Mouse (Mus musculus): ENCODE data around the gene Nrxn1. TPM values are rescaled to one million over a fixed set of nuclear protein-coding genes. Genes with fewer than 3 reads are reported as not detected.

Nrxn1 gene
- total and polyA plus RNA-seq, 3 experiments = not detected

DNA sequence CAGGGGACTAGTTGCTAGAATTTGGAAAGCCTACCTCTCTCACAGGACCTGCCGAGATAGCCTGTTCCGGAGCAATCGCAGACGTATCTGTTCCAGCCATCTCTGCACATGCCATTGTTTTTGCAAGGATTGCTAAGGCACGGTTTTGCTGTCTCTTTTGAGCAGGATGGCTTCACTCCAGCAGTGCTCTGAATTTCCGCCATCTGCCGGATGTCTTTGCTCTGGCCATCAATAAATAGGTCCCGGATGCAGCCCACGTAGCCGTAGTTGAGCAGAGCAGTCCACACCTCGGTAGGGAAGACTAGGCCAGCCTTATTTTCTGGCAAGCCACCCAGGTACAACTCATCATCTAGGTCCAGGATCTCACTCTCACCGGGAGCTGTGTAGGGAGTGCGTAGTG is 463.0 kb downstream of the Nrxn1 start:
- no peaks in the 10 kb centered on the region for H3K4me1 ChIP-seq (ENCODE audit: control insufficient read depth in 1 of 2, insufficient read depth in 2 of 2)
- H3K27ac ChIP-seq (ENCODE audit: insufficient read depth, low read depth) = no peak overlapping the region
- H3K9me3 ChIP-seq (replicated peaks; ENCODE audit: low read length) = peaks cover 22% of the 10 kb centered on the region
- H3K27me3 ChIP-seq (replicated peaks) = no peaks in the 10 kb centered on the region
- in situ Hi-C loops (cut with MboI; ENCODE audit: low pct_ligation_motif_present, low pct_unique_long_range_greater_than_20kb, low sequenced_read_pairs) (no loop called here), dilution Hi-C loops (cut with MboI; ENCODE audit: extremely low pct_ligation_motif_present, extremely low pct_unique_long_range_greater_than_20kb, low sequenced_read_pairs) (no loop called here)
- no peak overlapping the region for H3K4me2 ChIP-seq (ENCODE audit: insufficient read depth, low read depth, poor library complexity, severe bottlenecking)
- no peaks in the 10 kb centered on the region for H3K79me2 ChIP-seq (replicated peaks; ENCODE audit: control insufficient read depth, extremely low read depth, insufficient read depth, poor library complexity, severe bottlenecking)
- H3K36me3 ChIP-seq (replicated peaks in 1 of 2; ENCODE audit: control insufficient read depth in 1 of 2, insufficient read depth in 1 of 2, low read length in 1 of 2) = no peaks in the 10 kb centered on the region
- H3K9ac ChIP-seq (ENCODE audit: insufficient read depth, low read depth) = no peak overlapping the region
- no peak for TF ChIP-seq JUND (conservative IDR thresholded peaks at IDR 0.05; ENCODE audit: low read depth, low read length)
- no peak for TF ChIP-seq E2F4 (IDR thresholded peaks at IDR 0.05; ENCODE audit: insufficient replicate concordance, low read depth, low read length)
- no peak for TF ChIP-seq USF1 (IDR thresholded peaks at IDR 0.05; ENCODE audit: low read depth, low read length)
- no peak for TF ChIP-seq RCOR1 (conservative IDR thresholded peaks at IDR 0.05; ENCODE audit: low read depth, low read length)
- TF ChIP-seq RAD21 (IDR thresholded peaks at IDR 0.05; ENCODE audit: low read depth, low read length) = no peak
- TF ChIP-seq MEF2A (IDR thresholded peaks at IDR 0.05; ENCODE audit: borderline replicate concordance, low read depth, low read length) = no peak
- no peak for TF ChIP-seq MAX (IDR thresholded peaks at IDR 0.05; ENCODE audit: low read length)
- no peak for TF ChIP-seq TBP (conservative IDR thresholded peaks at IDR 0.05; ENCODE audit: low read depth, low read length)
- no peak for TF ChIP-seq CHD2 (IDR thresholded peaks at IDR 0.05; ENCODE audit: low read length)
- no peak for TF ChIP-seq POLR2AphosphoS2 (IDR thresholded peaks at IDR 0.05; ENCODE audit: low read depth, low read length)
- TF ChIP-seq SIN3A (IDR thresholded peaks at IDR 0.05; ENCODE audit: low read length) = no peak
- no peak for TF ChIP-seq JUN (IDR thresholded peaks at IDR 0.05; ENCODE audit: insufficient read depth, low read depth, low read length)
- TF ChIP-seq GABPA (IDR thresholded peaks at IDR 0.05; ENCODE audit: insufficient replicate concordance, low read depth, low read length) = no peak
- no peak for TF ChIP-seq MXI1 (IDR thresholded peaks at IDR 0.05; ENCODE audit: low read depth, low read length)
- TF ChIP-seq POLR2A (IDR thresholded peaks at IDR 0.05; ENCODE audit: low read depth, low read length) = no peak
- TF ChIP-seq ZNF384 (IDR thresholded peaks at IDR 0.05; ENCODE audit: low read depth, low read length) = no peak
- H3K4me3 ChIP-seq (replicated peaks in 1 of 3; ENCODE audit: low read depth in 2 of 3, low read length in 2 of 3, poor library complexity in 1 of 3) = no peak overlapping the region
- DNase-seq (ENCODE audit: extremely low read depth) = no peak

- in situ Hi-C loops (cut with MboI; ENCODE audit: low pct_ligation_motif_present, low pct_unique_long_range_greater_than_20kb, low sequenced_read_pairs) = no loop called here
Observed at GRCm38 (mm10) chr17:90628469-90628868, 464.4 kb downstream of the Nrxn1 start.

More at GRCm38 (mm10) chr17:90628469-90628868, 464.4 kb downstream of the Nrxn1 start:
- dilution Hi-C loops (cut with MboI; ENCODE audit: extremely low pct_ligation_motif_present, extremely low pct_unique_long_range_greater_than_20kb, low sequenced_read_pairs) = no loop called here
- H3K36me3 ChIP-seq (replicated peaks in 1 of 2; ENCODE audit: control insufficient read depth in 1 of 2, insufficient read depth in 1 of 2, low read length in 1 of 2) = no peaks in the 10 kb centered on the region
- DNase-seq (ENCODE audit: extremely low read depth) = no peak
- H3K4me3 ChIP-seq (replicated peaks in 1 of 3; ENCODE audit: low read depth in 2 of 3, low read length in 2 of 3, poor library complexity in 1 of 3) = no peak overlapping the region
- no peak overlapping the region for H3K9ac ChIP-seq (ENCODE audit: insufficient read depth, low read depth)
- H3K27ac ChIP-seq (ENCODE audit: insufficient read depth, low read depth) = no peak overlapping the region
- no peaks in the 10 kb centered on the region for H3K27me3 ChIP-seq (replicated peaks)
- H3K4me1 ChIP-seq (ENCODE audit: control insufficient read depth in 1 of 2, insufficient read depth in 2 of 2) = no peaks in the 10 kb centered on the region
- no peaks in the 10 kb centered on the region for H3K79me2 ChIP-seq (replicated peaks; ENCODE audit: control insufficient read depth, extremely low read depth, insufficient read depth, poor library complexity, severe bottlenecking)
- H3K4me2 ChIP-seq (ENCODE audit: insufficient read depth, low read depth, poor library complexity, severe bottlenecking) = no peak overlapping the region
- peak; percentile 25 for TF ChIP-seq RAD21 (IDR thresholded peaks at IDR 0.05; ENCODE audit: low read depth, low read length)
- TF ChIP-seq E2F4 (IDR thresholded peaks at IDR 0.05; ENCODE audit: insufficient replicate concordance, low read depth, low read length) = no peak
- TF ChIP-seq CTCF (conservative IDR thresholded peaks at IDR 0.05 in 1 of 2, IDR thresholded peaks at IDR 0.05 in 1 of 2; ENCODE audit: low read depth in 2 of 2, low read length in 2 of 2) = peak in 1 of 2 experiments; percentile 30; a peak in 1 of 4 replicates
- H3K9me3 ChIP-seq (replicated peaks; ENCODE audit: low read length) = peaks cover 15% of the 10 kb centered on the region
